ENCODE assay signal across 7 mouse cellular contexts in genomic region chr9:68014991-68015396, GRCm38 (mm10).
DNase-seq lines count a peak whose midpoint lies in the region; ATAC-seq lines count a peak whose summit lies in the region.

No protein-coding gene starts in this region.

- 0 out of 2 replicates have a peak, but pooled peaks cover 3% of the 10 kb centered on the region for H3K27me3 ChIP-seq in hindbrain, embryonic 14.5 days (ENCODE audit: control insufficient read depth, insufficient read depth, low read length)

- no peaks in the 10 kb centered on the region for H3K9me3 ChIP-seq in hindbrain, embryonic 14.5 days (ENCODE audit: control insufficient read depth, low read length)

- no peak overlapping the region for H3K27ac ChIP-seq in hindbrain, embryonic 14.5 days

- no peak overlapping the region for H3K4me2 ChIP-seq in hindbrain, embryonic 14.5 days (replicated peaks)

- no peaks in the 10 kb centered on the region for H3K36me3 ChIP-seq in hindbrain, embryonic 14.5 days (replicated peaks; ENCODE audit: control insufficient read depth, insufficient read depth)

- peak; percentile 80 to 96 for DNase-seq in adrenal gland, adult (ENCODE audit: inconsistent age in 2 of 2, low spot score in 1 of 2)
- peak; percentile 92 to 93 for DNase-seq in cerebellum, postnatal 14 days
- DNase-seq in frontal cortex, postnatal 14 days (ENCODE audit: low spot score in 2 of 2) = peak; percentile 43 to 81
- DNase-seq in hindbrain, embryonic 14.5 days (ENCODE audit: low spot score) = peak; percentile 87
- peak; percentile 44 for DNase-seq in left cerebral cortex, adult 11 months (ENCODE audit: low spot score)
- peak; percentile 9 for DNase-seq in spleen, adult 12 weeks (ENCODE audit: low spot score)

- H3K9ac ChIP-seq in hindbrain, embryonic 14.5 days = no peak overlapping the region

- no peaks in the 10 kb centered on the region for H3K4me1 ChIP-seq in hindbrain, embryonic 14.5 days (replicated peaks; ENCODE audit: control insufficient read depth, insufficient read depth, low read length)

- ATAC-seq in hindbrain, embryonic 14.5 days (ENCODE audit: low FRiP score) = no peak
- ATAC-seq in megakaryocyte-erythroid progenitor cell, adult 5-6 weeks (replicated peaks; ENCODE audit: low FRiP score, low TSS enrichment, poor library complexity, severe bottlenecking) = peak; percentile 83

- 9% methylated on average over 11 of the region's 11 CpGs for WGBS in hindbrain, embryonic 14.5 days

- no peak overlapping the region for H3K4me3 ChIP-seq in hindbrain, embryonic 14.5 days (replicated peaks; ENCODE audit: low read length)

Comparison
In these comparisons a context has a peak if more than half of its experiments do, and no peak if none do; other contexts are left out.
1. DNase-seq: peak in every context shown above with its lines; median percentile 92 in cerebellum, postnatal 14 days; 88 in adrenal gland, adult; 87 in hindbrain, embryonic 14.5 days; 62 in frontal cortex, postnatal 14 days; 44 in left cerebral cortex, adult 11 months; 9 in spleen, adult 12 weeks.